Mouse (Mus musculus): Measurements from ENCODE around the gene Corin. TPM values are rescaled to one million over a fixed set of nuclear protein-coding genes. Genes with fewer than 3 reads are reported as not detected.

The Corin gene
- polyA plus RNA-seq, 1 experiment: not detected

DNA sequence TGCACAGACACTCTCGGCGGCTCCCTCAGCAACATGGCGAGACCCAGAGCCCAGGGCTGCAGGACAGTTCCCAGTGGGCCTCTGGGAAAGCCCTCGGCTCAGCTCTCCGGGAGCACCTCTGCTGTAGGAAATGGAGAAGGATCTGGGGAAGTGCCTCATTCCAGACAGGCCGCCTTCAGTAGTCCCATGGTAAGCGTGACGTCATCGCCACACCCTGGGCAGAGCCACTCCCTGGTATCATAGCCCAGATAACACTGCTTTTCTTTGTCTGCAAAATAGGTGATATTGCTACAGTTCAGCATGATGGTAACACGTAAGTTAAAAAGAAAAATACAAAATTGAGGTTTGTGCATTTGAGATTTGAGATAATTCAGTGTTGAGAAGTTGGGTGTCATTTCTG lies 249.3 kb downstream of the Corin start:
- TF ChIP-seq CTCF (IDR thresholded peaks at IDR 0.05; ENCODE audit: low read depth, low read length) (no peak), POLR2A (IDR thresholded peaks at IDR 0.05; ENCODE audit: borderline replicate concordance, low read depth, low read length) (no peak)
- Histone ChIP-seq H3K4me3 (ENCODE audit: insufficient read depth, low read length) (no peak overlapping the region), H3K4me1 (ENCODE audit: control insufficient read depth, insufficient read depth, low read length) (peaks cover 21% of the 10 kb centered on the region), H3K27ac (ENCODE audit: insufficient read depth, low read depth, low read length) (no peak overlapping the region)

GRCm38 (mm10) chr5:72250180-72250579 lies 254.1 kb downstream of the Corin start:
- TF ChIP-seq CTCF (IDR thresholded peaks at IDR 0.05; ENCODE audit: low read depth, low read length) (no peak), POLR2A (IDR thresholded peaks at IDR 0.05; ENCODE audit: borderline replicate concordance, low read depth, low read length) (no peak)
- no peaks in the 10 kb centered on the region; the same call in 1 of the 2 replicates for H3K4me1 ChIP-seq (ENCODE audit: control insufficient read depth, insufficient read depth, low read length)
- no peak overlapping the region for H3K4me3 ChIP-seq (ENCODE audit: insufficient read depth, low read length)
- no peak overlapping the region for H3K27ac ChIP-seq (ENCODE audit: insufficient read depth, low read depth, low read length)

Other genes starting within 250 kb of the Corin start
- 99.5 and 102 TPM in 2 replicates for gene Nfxl1, start 55.2 kb upstream of the Corin start, polyA plus RNA-seq (2012; ENCODE audit: insufficient read depth, insufficient read length, missing spikeins)
- not detected in 2 replicates for gene Zar1, start 76.8 kb upstream of the Corin start, polyA plus RNA-seq (2012; ENCODE audit: insufficient read depth, insufficient read length, missing spikeins)
- gene Gm5868, start 83.1 kb upstream of the Corin start, polyA plus RNA-seq (2012; ENCODE audit: insufficient read depth, insufficient read length, missing spikeins): not detected in 2 replicates
- gene Cnga1, start 139.8 kb upstream of the Corin start, polyA plus RNA-seq (2012; ENCODE audit: insufficient read depth, insufficient read length, missing spikeins): not detected in 2 replicates
- 0.25 TPM in 1 of 2 replicates, not detected in the other for gene Nipal1, start 143.3 kb upstream of the Corin start, polyA plus RNA-seq (2012; ENCODE audit: insufficient read depth, insufficient read length, missing spikeins)
- gene Txk, start 248.3 kb upstream of the Corin start, polyA plus RNA-seq (2012; ENCODE audit: insufficient read depth, insufficient read length, missing spikeins): 0.24 and 0.25 TPM in 2 replicates

Measured in bone marrow macrophage, adult 2 months (primary cell).